Mouse (Mus musculus): ENCODE measurements around the gene Sertad4. TPM values are rescaled to one million over a fixed set of nuclear protein-coding genes. Genes with fewer than 3 reads are reported as not detected.

Gene Sertad4
- polyA plus RNA-seq, 1 experiment from 2014 or later: 2.4 TPM

DNA sequence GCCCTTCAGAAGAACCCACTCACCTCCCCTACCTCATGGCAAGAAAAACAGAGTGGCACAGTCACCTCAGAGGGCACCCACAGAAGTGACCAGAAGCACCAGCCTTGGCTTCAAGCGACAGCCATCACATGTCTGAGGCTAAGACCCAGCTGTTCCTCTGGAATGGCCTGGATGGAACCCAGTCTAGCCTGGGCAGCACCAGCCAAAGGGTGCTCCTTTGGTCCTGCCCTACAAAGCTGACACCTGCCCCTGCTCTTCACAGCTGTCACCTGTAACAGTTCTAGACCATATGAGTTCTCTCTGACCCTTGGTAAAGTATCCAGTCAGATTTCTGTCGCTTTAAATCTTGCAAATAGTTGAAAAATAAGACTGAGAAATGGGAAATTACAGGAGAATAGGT lies 14.9 kb downstream of the Sertad4 start:
- no peak for ATAC-seq

DNA sequence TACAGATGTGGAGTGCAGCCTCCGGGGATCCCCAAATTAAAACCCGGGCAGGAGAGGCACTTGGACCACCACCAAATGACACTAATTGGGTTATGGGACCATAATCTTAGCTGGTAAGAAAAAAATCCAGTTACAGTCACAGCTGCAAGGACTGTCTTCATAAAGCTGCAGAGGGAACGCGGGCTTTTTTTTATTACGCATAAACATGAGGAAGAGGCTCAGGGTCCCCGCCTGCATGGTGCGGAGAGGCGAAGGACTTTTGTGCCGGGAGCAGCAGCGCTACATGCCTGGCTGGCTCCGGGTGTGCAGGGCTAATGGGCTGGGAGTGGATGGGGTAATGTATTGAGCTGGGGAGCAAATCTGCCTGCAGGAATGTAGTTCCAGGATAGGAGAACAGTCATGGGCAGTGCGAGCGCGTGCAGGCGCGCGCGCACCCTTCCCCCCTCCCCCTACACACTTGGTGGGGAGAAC lies 20.3 kb downstream of the Sertad4 start:
- 2% methylated on average over 18 of the region's 18 CpGs for WGBS
- Histone ChIP-seq H3K27me3 (replicated peaks; ENCODE audit: control insufficient read depth, insufficient read depth, low read length) (no peaks in the 10 kb centered on the region; the same call in none of the 2 replicates), H3K9me3 (ENCODE audit: control insufficient read depth, low read length) (no peaks in the 10 kb centered on the region), H3K27ac (ENCODE audit: low read length) (peak overlapping the region; percentile 75), H3K36me3 (ENCODE audit: control insufficient read depth, insufficient read depth, low read length) (no peaks in the 10 kb centered on the region), H3K4me1 (ENCODE audit: control insufficient read depth, insufficient read depth, low read length) (peaks cover 35% of the 10 kb centered on the region), H3K4me2 (ENCODE audit: low read depth, low read length) (peak overlapping the region; percentile 97), H3K4me3 (ENCODE audit: low read length) (peak overlapping the region; percentile 57), H3K9ac (ENCODE audit: low read depth, low read length) (peak overlapping the region; percentile 71)
- peak; percentile 36 for ATAC-seq

More for the DNA sequence above, 14.9 kb downstream of the Sertad4 start:
- no peak overlapping the region for H3K4me3 ChIP-seq (ENCODE audit: low read length)
- no peak overlapping the region for H3K4me2 ChIP-seq (ENCODE audit: low read depth, low read length)
- peaks cover 6% of the 10 kb centered on the region; the same call in 1 of the 2 replicates for H3K4me1 ChIP-seq (ENCODE audit: control insufficient read depth, insufficient read depth, low read length)
- 80% methylated on average over 2 of the region's 2 CpGs for WGBS
- H3K9me3 ChIP-seq (ENCODE audit: control insufficient read depth, low read length): no peaks in the 10 kb centered on the region
- H3K9ac ChIP-seq (ENCODE audit: low read depth, low read length): no peak overlapping the region
- 0 out of 2 replicates have a peak, but pooled peaks cover 2% of the 10 kb centered on the region for H3K36me3 ChIP-seq (ENCODE audit: control insufficient read depth, insufficient read depth, low read length)
- no peaks in the 10 kb centered on the region for H3K27me3 ChIP-seq (replicated peaks; ENCODE audit: control insufficient read depth, insufficient read depth, low read length)
- no peak overlapping the region for H3K27ac ChIP-seq (ENCODE audit: low read length)

DNA sequence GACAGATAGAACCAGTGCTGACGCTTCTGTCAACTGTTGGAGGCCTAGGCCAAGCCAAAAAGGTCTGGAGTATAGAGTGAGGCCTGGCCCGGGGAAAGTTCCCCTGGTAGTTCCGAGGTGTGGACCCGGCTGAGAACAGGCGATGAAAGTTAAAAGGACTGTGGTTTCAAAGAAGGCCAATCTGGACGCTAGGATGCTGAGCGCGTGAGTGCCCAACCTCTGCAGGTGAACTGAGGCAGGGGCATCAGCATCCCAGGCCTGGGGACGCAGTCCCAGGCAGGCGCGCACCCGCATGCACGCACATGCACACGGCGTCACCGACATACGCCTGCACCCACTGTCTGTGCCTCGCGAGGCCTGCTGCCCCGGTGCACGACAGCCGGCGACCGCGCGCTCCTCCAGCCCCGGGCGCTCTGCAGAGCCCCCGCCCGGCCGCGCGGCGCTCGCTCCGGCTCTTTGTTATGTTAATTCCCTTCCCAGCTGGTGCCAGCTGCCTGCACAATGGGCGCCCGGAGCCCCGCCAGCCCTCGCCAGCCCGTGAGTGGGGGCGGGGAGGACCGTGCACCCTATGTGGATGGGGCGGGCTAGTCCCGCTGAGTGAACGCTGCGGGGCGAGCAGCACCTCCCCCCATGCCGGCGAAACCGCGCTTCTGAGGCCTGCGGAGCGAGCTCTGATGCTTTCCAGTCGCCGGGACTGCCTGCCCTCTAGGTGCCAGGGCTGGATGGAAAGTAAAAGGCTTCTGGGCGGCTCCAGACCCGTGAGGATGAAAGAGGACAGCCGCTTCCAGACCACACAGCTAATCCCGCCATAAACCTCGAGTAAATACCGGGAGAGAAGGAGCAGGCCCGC lies 21.0 kb downstream of the Sertad4 start:
- Histone ChIP-seq H3K27me3 (replicated peaks; ENCODE audit: control insufficient read depth, insufficient read depth, low read length) (no peaks in the 10 kb centered on the region; the same call in none of the 2 replicates), H3K4me3 (ENCODE audit: low read length) (peak overlapping the region; percentile 57), H3K36me3 (ENCODE audit: control insufficient read depth, insufficient read depth, low read length) (no peaks in the 10 kb centered on the region), H3K27ac (ENCODE audit: low read length) (peak overlapping the region; percentile 75), H3K4me1 (ENCODE audit: control insufficient read depth, insufficient read depth, low read length) (peaks cover 38% of the 10 kb centered on the region), H3K9ac (ENCODE audit: low read depth, low read length) (peak overlapping the region; percentile 71), H3K4me2 (ENCODE audit: low read depth, low read length) (peak overlapping the region; percentile 97), H3K9me3 (ENCODE audit: control insufficient read depth, low read length) (no peaks in the 10 kb centered on the region)
- WGBS: 4% methylated on average over 63 of the region's 63 CpGs
- peak; percentile 61 for ATAC-seq

- ATAC-seq: no peak
- Histone ChIP-seq H3K9me3 (ENCODE audit: control insufficient read depth, low read length) (no peaks in the 10 kb centered on the region), H3K4me3 (ENCODE audit: low read length) (no peak overlapping the region), H3K36me3 (ENCODE audit: control insufficient read depth, insufficient read depth, low read length) (no peaks in the 10 kb centered on the region), H3K4me1 (ENCODE audit: control insufficient read depth, insufficient read depth, low read length) (peaks cover 38% of the 10 kb centered on the region), H3K27ac (ENCODE audit: low read length) (no peak overlapping the region), H3K4me2 (ENCODE audit: low read depth, low read length) (no peak overlapping the region), H3K9ac (ENCODE audit: low read depth, low read length) (peak overlapping the region; percentile 13; the same call in 1 of the 2 replicates), H3K27me3 (replicated peaks; ENCODE audit: control insufficient read depth, insufficient read depth, low read length) (no peaks in the 10 kb centered on the region; the same call in none of the 2 replicates)
- 34% methylated on average over 26 of the region's 26 CpGs for WGBS
Observed at GRCm38 (mm10) chr1:192833586-192833985, 22.0 kb downstream of the Sertad4 start.

- no peaks in the 10 kb centered on the region for H3K9me3 ChIP-seq (ENCODE audit: control insufficient read depth, low read length)
- H3K36me3 ChIP-seq (ENCODE audit: control insufficient read depth, insufficient read depth, low read length): no peaks in the 10 kb centered on the region
- H3K27ac ChIP-seq (ENCODE audit: low read length): no peak overlapping the region
- H3K4me1 ChIP-seq (ENCODE audit: control insufficient read depth, insufficient read depth, low read length): peaks cover 38% of the 10 kb centered on the region
- WGBS: 53% methylated on average over 4 of the region's 4 CpGs
- no peak overlapping the region for H3K9ac ChIP-seq (ENCODE audit: low read depth, low read length)
- no peak overlapping the region for H3K4me2 ChIP-seq (ENCODE audit: low read depth, low read length)
- H3K27me3 ChIP-seq (replicated peaks; ENCODE audit: control insufficient read depth, insufficient read depth, low read length): no peaks in the 10 kb centered on the region; the same call in none of the 2 replicates
- H3K4me3 ChIP-seq (ENCODE audit: low read length): no peak overlapping the region
- no peak for ATAC-seq
Observed at GRCm38 (mm10) chr1:192833097-192833496, 22.5 kb downstream of the Sertad4 start.

DNA sequence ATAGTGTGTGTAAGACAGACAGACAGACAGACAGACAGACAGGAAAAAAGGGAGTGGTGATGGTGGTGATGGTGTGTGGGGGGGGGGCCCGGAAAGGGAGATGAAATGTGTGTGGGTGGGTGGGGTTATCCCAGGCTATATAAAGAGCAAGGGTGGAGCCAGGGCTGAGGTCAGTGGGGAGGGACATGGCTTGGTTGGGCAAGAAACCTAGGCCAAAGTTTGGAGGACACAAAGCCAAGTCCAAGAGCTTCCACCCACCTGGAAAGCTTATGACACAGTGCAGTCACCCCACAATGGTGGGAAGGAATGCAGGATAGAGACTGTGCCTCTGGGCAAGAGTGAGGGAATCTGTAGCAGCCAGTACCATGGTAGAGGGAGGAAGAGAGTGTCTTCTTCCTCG lies 23.2 kb downstream of the Sertad4 start:
- no peak overlapping the region for H3K27ac ChIP-seq (ENCODE audit: low read length)
- no peak for ATAC-seq
- no peak overlapping the region for H3K4me3 ChIP-seq (ENCODE audit: low read length)
- H3K9ac ChIP-seq (ENCODE audit: low read depth, low read length): no peak overlapping the region
- no peaks in the 10 kb centered on the region for H3K9me3 ChIP-seq (ENCODE audit: control insufficient read depth, low read length)
- no peak overlapping the region for H3K4me2 ChIP-seq (ENCODE audit: low read depth, low read length)
- whole genome bisulfite sequencing: 50% methylated on average over 2 of the region's 2 CpGs
- no peaks in the 10 kb centered on the region; the same call in none of the 2 replicates for H3K27me3 ChIP-seq (replicated peaks; ENCODE audit: control insufficient read depth, insufficient read depth, low read length)
- H3K4me1 ChIP-seq (ENCODE audit: control insufficient read depth, insufficient read depth, low read length): peaks cover 38% of the 10 kb centered on the region
- no peaks in the 10 kb centered on the region for H3K36me3 ChIP-seq (ENCODE audit: control insufficient read depth, insufficient read depth, low read length)

DNA sequence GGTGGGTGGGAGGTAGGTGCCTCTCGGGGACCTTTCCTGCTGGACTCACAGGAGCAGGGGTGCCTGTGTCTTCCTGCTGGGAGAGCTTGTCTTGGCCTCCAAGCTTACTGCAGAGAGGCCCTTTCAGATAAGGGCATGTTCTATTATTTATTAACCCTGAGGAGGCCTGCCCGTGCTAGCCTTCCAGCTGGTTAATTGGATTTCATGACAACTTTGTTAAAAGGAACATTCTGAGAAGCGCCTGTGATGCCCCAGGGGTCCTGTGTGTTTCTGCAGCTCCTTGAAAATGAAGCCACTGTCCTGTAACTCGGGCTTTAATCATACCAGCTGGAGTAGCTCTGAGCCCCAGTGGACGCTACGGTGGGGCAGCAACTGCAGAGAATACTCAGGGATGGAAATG lies 25.1 kb downstream of the Sertad4 start:
- no peak overlapping the region for H3K4me3 ChIP-seq (ENCODE audit: low read length)
- peak overlapping the region; percentile 86 for H3K27ac ChIP-seq (ENCODE audit: low read length)
- no peaks in the 10 kb centered on the region for H3K36me3 ChIP-seq (ENCODE audit: control insufficient read depth, insufficient read depth, low read length)
- peaks cover 42% of the 10 kb centered on the region for H3K4me1 ChIP-seq (ENCODE audit: control insufficient read depth, insufficient read depth, low read length)
- no peaks in the 10 kb centered on the region; the same call in none of the 2 replicates for H3K27me3 ChIP-seq (replicated peaks; ENCODE audit: control insufficient read depth, insufficient read depth, low read length)
- peak; percentile 78 for ATAC-seq
- H3K9ac ChIP-seq (ENCODE audit: low read depth, low read length): 0 out of 2 replicates have a peak overlapping the region, but pooled peaks have one; percentile 15
- peak overlapping the region; percentile 30 for H3K4me2 ChIP-seq (ENCODE audit: low read depth, low read length)
- 20% methylated on average over 6 of the region's 6 CpGs for WGBS
- no peaks in the 10 kb centered on the region for H3K9me3 ChIP-seq (ENCODE audit: control insufficient read depth, low read length)

DNA sequence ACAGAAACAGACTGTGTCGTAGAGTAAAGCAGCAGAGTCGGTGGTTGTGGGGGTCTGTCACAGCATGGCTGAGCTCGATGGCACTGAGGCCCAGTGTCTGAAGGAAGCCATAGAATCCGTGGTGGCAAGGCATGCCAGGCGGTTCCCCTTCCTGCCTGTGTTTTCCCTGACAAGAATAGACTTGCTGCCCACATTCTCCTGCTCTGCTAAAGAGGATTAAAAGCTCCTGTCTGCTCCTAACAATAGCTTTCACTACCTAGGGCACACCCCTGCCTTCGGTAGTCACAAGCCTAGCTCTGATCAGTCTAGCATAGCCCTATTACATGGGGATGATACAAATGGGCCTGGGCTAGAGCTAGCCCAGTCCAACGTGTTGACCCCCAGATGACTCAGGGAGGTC lies 26.6 kb downstream of the Sertad4 start:
- Histone ChIP-seq H3K27me3 (replicated peaks; ENCODE audit: control insufficient read depth, insufficient read depth, low read length) (no peaks in the 10 kb centered on the region; the same call in 1 of the 2 replicates), H3K9me3 (ENCODE audit: control insufficient read depth, low read length) (no peaks in the 10 kb centered on the region), H3K9ac (ENCODE audit: low read depth, low read length) (no peak overlapping the region), H3K27ac (ENCODE audit: low read length) (no peak overlapping the region), H3K4me3 (ENCODE audit: low read length) (no peak overlapping the region), H3K4me2 (ENCODE audit: low read depth, low read length) (no peak overlapping the region), H3K36me3 (ENCODE audit: control insufficient read depth, insufficient read depth, low read length) (no peaks in the 10 kb centered on the region), H3K4me1 (ENCODE audit: control insufficient read depth, insufficient read depth, low read length) (peaks cover 28% of the 10 kb centered on the region)
- ATAC-seq: no peak
- WGBS: 66% methylated on average over 7 of the region's 7 CpGs

DNA sequence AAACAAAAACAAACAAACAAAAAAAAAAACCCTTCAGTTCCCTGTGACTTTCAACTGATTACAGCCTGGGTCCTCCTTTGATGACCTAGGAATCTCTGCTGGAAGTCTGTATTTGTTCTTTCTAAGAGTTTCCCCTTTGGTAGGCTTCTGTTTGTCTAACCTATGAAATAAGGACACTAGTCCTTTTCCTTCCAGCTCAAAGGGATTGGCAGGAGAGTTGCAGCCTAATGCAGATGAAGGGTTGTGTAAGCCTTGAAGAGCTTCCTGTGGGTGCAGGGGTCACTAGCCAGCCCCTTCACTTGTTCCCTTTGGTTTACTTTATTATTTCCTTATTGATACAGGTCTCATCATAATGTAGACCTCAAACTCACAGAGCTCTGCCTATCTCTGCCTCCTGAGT lies 27.6 kb downstream of the Sertad4 start:
- no peak overlapping the region for H3K4me2 ChIP-seq (ENCODE audit: low read depth, low read length)
- ATAC-seq: no peak
- H3K27ac ChIP-seq (ENCODE audit: low read length): no peak overlapping the region

More for the DNA sequence above, 27.6 kb downstream of the Sertad4 start:
- H3K4me3 ChIP-seq (ENCODE audit: low read length): no peak overlapping the region
- no peaks in the 10 kb centered on the region for H3K9me3 ChIP-seq (ENCODE audit: control insufficient read depth, low read length)
- no peaks in the 10 kb centered on the region for H3K27me3 ChIP-seq (replicated peaks; ENCODE audit: control insufficient read depth, insufficient read depth, low read length)
- H3K9ac ChIP-seq (ENCODE audit: low read depth, low read length): no peak overlapping the region
- no peaks in the 10 kb centered on the region for H3K36me3 ChIP-seq (ENCODE audit: control insufficient read depth, insufficient read depth, low read length)
- H3K4me1 ChIP-seq (ENCODE audit: control insufficient read depth, insufficient read depth, low read length): peaks cover 28% of the 10 kb centered on the region

Data from intestine, embryonic 16.5 days (tissue).